8 mouse cellular contexts compared by ENCODE assay signal in the genomic region with DNA sequence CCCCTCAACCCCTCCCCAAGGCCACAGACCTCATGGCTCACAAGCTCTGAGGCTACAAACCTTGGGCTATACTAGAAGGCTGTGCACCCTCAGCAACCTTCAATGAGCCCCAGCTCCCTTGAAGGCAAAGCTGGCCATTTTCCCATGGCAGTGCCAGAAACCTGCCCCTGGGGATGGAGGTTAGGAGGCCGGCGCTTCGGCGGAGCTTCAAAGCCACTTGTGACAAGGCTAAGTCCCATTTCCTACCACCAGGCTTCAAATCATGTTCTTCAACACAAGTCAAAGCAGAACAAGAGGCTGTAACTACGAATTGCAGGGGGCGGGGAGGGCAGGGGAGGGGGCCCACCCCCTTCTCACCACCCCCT. TPM values are rescaled to one million over a fixed set of nuclear protein-coding genes. Genes with fewer than 3 reads are reported as not detected.
DNase-seq lines count a peak whose midpoint lies in the region; ATAC-seq and TF ChIP-seq lines count a peak whose summit lies in the region.

No protein-coding gene starts in this region.

- H3K36me3 ChIP-seq in limb, embryonic 14.5 days (ENCODE audit: control insufficient read depth, insufficient read depth, low read length), result peaks cover 48% of the 10 kb centered on the region

- TF ChIP-seq POLR2A in cerebellum, adult 2 months (IDR thresholded peaks at IDR 0.05; ENCODE audit: borderline replicate concordance, insufficient read depth, low read length), result no peak
- TF ChIP-seq POLR2A in limb, embryonic 14.5 days (IDR thresholded peaks at IDR 0.05; ENCODE audit: borderline replicate concordance, extremely low read depth, insufficient read depth, insufficient read length), result no peak

- ATAC-seq in limb, embryonic 14.5 days (ENCODE audit: low FRiP score, low read depth), result peak; percentile 1; the same call in 1 of the 2 replicates

- peak; percentile 45 for DNase-seq in cerebellum, adult 9-11 months
- DNase-seq in cerebellum, adult 2 months, result no peak
- DNase-seq in ovary, postnatal 36 days (ENCODE audit: low spot score), result peak; percentile 49
- no peak for DNase-seq in ovary, postnatal 10 days (ENCODE audit: low spot score)
- DNase-seq in limb, embryonic 14.5 days (ENCODE audit: low spot score), result no peak
- DNase-seq in testis, postnatal 14 days (ENCODE audit: low spot score), result no peak
- DNase-seq in gastrocnemius, postnatal 10 days, result no peak
- DNase-seq in kidney, postnatal 36 days, result no peak

- H3K9me3 ChIP-seq in limb, embryonic 14.5 days (ENCODE audit: control insufficient read depth, low read length), result no peaks in the 10 kb centered on the region

- no peak overlapping the region for H3K27ac ChIP-seq in cerebellum, adult 2 months (ENCODE audit: insufficient read depth, low read length)
- peak overlapping the region; percentile 33; the same call in 1 of the 2 replicates for H3K27ac ChIP-seq in limb, embryonic 14.5 days (replicated peaks; ENCODE audit: low read depth, low read length)

- H3K27me3 ChIP-seq in cerebellum, adult 2 months (ENCODE audit: control insufficient read depth, insufficient read depth, low read length), result no peaks in the 10 kb centered on the region
- no peaks in the 10 kb centered on the region for H3K27me3 ChIP-seq in limb, embryonic 14.5 days (ENCODE audit: control insufficient read depth, insufficient read depth, low read length)

- peak overlapping the region; percentile 53 for H3K4me2 ChIP-seq in limb, embryonic 14.5 days (replicated peaks; ENCODE audit: low read depth, low read length, severe bottlenecking)

- 51% methylated on average over 6 of the region's 6 CpGs for WGBS in cerebellum, adult 2 months
- WGBS in limb, embryonic 14.5 days, result 28% methylated on average over 3 of the region's 6 CpGs

- TF ChIP-seq CTCF in cerebellum, adult 2 months (IDR thresholded peaks at IDR 0.05; ENCODE audit: borderline replicate concordance, insufficient read depth, low read depth, low read length), result no peak

- H3K4me3 ChIP-seq in cerebellum, adult 2 months (replicated peaks; ENCODE audit: insufficient read depth, low read depth, low read length), result no peak overlapping the region
- H3K4me3 ChIP-seq in limb, embryonic 14.5 days (replicated peaks; ENCODE audit: low read length), result 0 out of 2 replicates have a peak overlapping the region, but pooled peaks have one; percentile 7

- H3K9ac ChIP-seq in limb, embryonic 14.5 days (ENCODE audit: low read depth, low read length, severe bottlenecking), result peak overlapping the region; percentile 44

- H3K4me1 ChIP-seq in cerebellum, adult 2 months (ENCODE audit: control insufficient read depth, insufficient read depth, low read length), result peaks cover 89% of the 10 kb centered on the region
- peaks cover 42% of the 10 kb centered on the region for H3K4me1 ChIP-seq in limb, embryonic 14.5 days (ENCODE audit: control insufficient read depth, insufficient read depth, low read length)

RNA-seq across cellular contexts. Expression of a gene that starts 53.3 kb away (rescaled TPM):
- 0.61 and 1.4 TPM in 2 replicates for polyA plus RNA-seq in cerebellum, adult 2 months (2012; rRNA removed)
- 107 and 154 TPM in 2 replicates for polyA plus RNA-seq in limb, embryonic 14.5 days (2012; rRNA removed)
- 47.4 and 55.8 TPM in 2 replicates for polyA plus RNA-seq in limb, embryonic 14.5 days (2014; fragmentation: Nextera tagmentation; extraction: Ambion mirVana)
- total RNA-seq in gastrocnemius, postnatal 10 days (2021), result 1 to 10 TPM; 1.6 to 2.3 TPM

Comparison
In these comparisons a context has a peak if more than half of its experiments do, and no peak if none do; other contexts are left out.
1. DNase-seq: peak in cerebellum, adult 9-11 months (single experiment) and ovary, postnatal 36 days (single experiment); none in cerebellum, adult 2 months (0 of 2), ovary, postnatal 10 days (single experiment), limb, embryonic 14.5 days (single experiment), testis, postnatal 14 days (single experiment), gastrocnemius, postnatal 10 days (single experiment) and kidney, postnatal 36 days (0 of 2).
2. RNA of a gene that starts 53.3 kb away (polyA plus RNA-seq): 47.4 to 154 TPM in limb, embryonic 14.5 days; 0.61 to 1.4 TPM in cerebellum, adult 2 months; every median in the first group is over 10 times any median in the second.